Mouse (Mus musculus) adrenal gland, adult 8-10 months (tissue): ENCODE data around the gene Icmt. TPM values are rescaled to one million over a fixed set of nuclear protein-coding genes. Genes with fewer than 3 reads are reported as not detected.

Experiments
- DNase-seq: peaks from one replicate; pipeline ENCODE4 v3.0.0; 2022
- total RNA-seq, 4 experiments: library from RNA; stranded (reverse); gene quantifications; 2 replicates each; pipeline ENCODE4 v1.2.4; 2022

Gene Icmt
- total RNA-seq, 4 experiments from 2014 or later: 54.1 to 66.7 (median 59.6) TPM

DNA sequence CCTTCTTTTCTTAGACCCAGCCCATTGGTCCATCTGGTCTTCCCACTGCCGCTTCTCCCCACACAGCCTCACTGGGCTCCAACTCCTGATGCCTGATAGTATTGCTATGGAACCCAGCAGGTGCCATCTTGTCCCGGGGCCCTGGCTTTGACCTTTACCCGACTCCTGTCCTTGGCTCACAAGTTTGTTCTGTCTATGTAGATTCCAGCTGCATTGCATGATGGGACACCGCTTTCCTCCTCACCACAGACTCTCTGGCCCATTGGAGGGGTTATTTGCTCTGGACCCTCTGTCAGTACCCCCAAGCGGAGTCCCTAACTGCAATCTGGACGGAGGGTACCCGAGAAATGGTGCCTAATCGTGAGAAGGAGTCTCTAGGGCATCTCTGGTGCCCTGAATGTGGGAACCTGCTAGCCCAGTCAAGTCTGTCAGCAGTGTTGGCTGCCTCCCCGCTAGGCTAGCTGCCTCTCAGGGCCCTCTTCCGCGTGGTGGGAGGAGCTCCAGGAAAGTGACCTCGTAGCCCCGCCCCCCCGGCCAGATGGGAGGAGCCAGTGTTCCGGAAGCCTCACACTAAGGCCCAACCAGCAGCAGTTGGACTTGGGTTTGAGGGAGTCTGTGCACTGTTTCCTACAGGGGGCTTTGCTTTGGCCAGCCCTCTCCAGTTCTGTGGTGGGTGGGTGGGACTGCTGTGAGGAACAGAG is 43.7 kb downstream of the Icmt start:
- no peak for DNase-seq

DNA sequence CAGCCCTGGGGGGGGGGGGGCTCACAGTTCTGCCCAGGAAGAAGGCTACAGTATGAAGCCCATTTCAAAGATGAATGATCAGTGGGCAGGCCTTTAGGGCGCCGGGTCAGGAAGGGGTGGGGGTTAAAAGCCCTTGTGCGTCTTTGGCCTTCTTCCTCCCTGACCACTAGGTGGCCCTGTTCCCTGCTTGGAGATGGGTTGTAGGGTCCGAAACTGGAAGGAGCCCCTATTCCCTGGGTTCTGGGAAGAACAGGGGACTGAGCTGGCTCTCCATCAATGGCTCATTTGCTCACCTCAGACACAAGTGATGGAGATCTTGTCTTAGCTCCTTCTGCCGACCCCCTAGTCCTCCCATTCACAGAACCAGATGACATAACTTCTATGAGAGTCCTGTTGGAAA is 46.3 kb downstream of the Icmt start:
- no peak for DNase-seq

GRCm38 (mm10) chr4:152344651-152345050 is 47.6 kb downstream of the Icmt start:
- DNase-seq: no peak

DNA sequence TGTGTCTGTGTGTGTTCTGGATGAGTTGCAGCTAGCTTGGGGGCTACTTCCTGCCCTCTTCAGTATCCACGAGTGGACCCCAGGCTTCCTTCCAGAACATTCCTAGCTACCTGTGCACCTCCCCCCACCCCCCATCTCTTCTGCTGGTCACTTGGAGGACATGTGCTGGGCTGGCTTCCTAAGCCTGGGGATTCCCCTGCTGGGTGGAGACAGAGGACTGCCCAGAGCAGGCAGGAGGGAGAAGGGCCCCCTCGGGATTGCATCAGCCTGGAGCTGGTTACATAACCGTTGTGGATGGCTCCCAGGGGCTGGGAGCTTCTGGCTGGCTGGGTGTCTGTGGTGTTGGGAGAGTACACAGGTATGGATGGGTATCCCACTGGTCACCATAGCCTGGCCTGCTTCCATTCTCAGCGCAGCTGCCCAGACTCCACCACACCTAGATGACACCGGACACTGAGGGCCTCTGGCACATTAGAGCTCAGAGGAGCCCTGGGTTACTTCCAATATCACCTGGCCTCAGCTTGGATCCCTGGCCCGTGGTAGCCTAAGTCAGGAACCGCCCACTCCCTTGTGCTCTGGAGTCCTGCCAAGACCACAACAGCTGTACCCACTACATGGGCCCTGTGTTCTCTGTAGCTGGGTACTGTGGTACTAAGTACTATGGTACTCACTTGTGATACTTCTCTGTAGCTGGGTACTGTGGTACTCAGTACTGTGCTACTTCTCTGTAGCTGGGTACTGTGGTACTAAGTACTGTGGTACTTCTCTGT is 48.3 kb downstream of the Icmt start:
- DNase-seq: peak; percentile 58

DNA sequence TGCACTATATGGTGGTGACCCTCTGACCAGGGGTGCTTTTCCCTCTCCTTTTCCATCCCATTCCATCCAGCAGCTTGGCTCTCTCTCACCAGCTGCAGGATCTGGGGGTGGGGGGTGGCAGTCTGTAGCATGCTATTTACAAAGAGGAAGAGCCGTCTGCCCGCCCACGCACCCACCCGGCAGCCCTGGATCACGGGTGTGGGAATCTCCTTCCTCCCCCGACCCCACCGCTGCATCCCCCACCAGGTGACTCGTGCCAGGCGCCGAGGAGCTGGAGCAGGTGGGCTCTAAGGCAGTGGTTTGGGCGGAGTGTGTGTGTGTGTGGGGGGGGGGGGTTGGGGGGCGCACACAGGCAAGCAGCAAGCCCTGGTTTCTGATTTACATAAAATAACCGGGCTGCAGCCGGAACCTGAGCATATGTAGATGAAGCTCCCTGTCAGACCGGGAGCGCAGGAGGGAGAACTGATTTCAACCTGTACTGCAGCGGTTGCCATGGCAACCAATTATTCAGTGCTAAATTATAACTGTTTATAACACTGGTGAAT is 52.9 kb downstream of the Icmt start:
- no peak for DNase-seq

DNA sequence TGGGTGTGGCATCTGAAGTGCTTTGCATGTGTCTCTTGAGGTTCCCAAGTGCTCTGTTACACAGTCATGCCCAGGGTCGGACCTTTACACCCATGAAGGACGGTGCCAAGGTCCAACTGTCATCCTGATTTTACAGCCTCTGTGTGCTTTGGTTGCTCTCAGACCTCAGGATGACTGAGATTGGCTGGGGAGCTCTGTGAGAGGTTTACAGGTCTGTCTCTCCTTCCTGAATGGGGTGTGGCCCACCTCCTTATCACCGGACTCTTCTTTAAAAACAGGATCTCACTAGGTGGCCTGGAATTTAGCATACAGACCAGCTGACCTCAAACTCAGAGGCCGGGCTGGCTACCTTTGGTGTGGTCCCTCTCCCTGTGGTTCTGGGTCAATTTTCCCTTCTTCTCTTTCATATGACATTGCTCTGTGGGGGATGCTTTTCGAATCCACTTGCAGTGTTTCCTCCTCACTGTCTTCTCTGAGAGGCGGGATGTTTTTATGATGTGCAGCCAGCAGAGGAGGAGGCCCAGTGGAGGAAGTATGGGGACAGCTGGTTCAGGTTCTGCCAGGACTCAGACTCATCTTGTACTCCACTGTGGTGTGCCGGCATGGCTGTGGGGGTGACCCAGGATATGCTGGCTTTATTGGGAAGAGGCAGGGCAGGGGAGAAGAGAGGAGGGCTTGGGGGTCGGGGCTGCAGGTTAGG is 53.8 kb downstream of the Icmt start:
- no peak for DNase-seq

DNA sequence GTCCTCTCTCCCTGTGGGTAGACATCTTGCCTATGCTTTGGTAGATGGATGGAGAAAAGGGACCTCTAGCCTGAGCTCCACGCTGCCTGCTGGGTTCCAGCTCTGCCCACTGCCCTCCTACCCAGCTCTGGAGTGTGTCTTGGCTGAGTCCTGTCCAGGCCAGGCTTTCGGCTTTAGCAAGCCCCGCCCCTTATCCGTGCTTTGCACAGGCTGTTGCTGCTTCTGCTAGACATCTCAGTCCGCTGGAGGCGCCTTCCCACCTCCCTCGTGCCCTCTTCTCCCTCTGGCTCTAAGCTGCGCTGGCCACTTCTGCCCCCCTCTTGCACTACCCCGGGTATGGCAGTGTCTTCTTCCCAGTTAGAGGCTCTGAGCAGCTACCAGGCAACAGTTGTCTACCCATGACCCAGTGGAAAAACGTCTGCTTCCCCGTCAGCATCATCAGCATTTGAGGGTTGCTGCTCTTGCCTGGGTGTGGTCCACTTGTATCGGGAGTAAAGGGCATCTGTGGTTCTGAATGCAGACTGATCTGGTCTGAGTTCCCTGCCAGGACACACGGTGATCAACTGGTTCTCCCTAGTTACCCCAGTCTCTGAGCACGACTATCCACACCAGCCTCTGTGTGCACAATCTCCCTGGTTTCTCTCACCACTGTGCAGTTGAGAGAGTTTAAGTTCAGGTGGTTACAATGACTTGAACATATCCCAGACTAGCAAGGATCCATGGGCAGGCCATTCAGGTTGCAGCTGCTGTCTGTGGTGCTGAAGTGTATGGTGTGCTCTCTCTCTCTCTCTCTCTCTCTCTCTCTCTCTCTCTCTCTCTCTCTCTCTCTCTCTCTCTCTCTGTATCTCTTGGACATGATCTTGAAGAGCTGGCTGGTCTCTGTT is 54.6 kb downstream of the Icmt start:
- DNase-seq: no peak

DNA sequence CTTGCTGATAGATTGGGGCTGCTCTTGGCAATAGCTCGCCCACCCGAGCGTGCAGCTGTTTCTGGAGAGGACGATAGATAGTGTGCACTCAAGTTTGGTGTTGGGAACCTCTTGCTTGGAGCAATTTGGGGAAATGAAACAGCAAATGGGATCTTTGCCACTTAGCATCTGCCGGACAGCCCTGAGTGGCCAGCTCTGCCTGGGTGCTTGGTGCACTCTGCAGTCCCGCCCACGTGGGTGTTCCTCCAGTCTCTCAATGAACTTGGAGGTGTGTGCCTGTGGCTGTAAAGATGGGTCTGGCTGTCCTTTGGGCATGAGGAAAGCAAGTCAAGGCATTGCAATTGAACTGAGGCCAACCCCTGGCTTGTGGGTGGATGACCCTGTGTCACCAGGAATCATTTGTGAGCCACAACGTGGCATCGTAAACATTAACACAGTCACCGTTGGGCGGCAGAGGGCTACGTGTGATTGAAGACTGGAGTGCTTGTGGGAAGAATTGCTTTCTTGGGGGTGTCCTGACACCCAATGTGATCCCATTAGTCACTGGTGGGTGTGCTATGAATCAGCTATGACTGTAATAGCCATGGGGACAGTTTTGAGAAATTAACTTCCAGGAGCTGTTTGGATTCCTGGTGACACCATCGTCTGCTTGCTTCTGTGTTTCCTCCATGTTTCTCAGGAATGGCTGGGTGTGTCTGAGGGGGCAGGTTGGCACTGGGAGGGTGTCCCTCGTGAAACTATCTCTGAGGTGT is 57.0 kb downstream of the Icmt start:
- DNase-seq: no peak

GRCm38 (mm10) chr4:152355672-152356071 is 58.6 kb downstream of the Icmt start:
- no peak for DNase-seq

Other genes with a start within 250 kb of the Icmt start
- gene Plekhg5, start 224.7 kb upstream of the Icmt start, total RNA-seq: 10 to 100 TPM in 3 of 4 experiments, 1 to 10 TPM in 1; 8.7 to 19.5 (median 15.4) TPM
- 1 to 10 TPM in 3 of 4 experiments, under 1 TPM in 1; 0.73 to 2.0 (median 1.3) TPM for gene Tnfrsf25, start 181.3 kb upstream of the Icmt start, total RNA-seq
- 1 to 10 TPM; 2.1 to 6.0 (median 4.4) TPM for gene Espn, start 144.9 kb upstream of the Icmt start, total RNA-seq
- not detected for gene Hes2, start 138.4 kb upstream of the Icmt start, total RNA-seq
- 10 to 100 TPM; 49.5 to 53.2 (median 51.8) TPM for gene Acot7, start 119.1 kb upstream of the Icmt start, total RNA-seq
- gene Gpr153, start 23.0 kb upstream of the Icmt start, total RNA-seq: 1 to 10 TPM; 4.8 to 7.0 (median 5.4) TPM
- gene Hes3, start 5.6 kb upstream of the Icmt start, total RNA-seq: not detected
- 1 to 10 TPM in 2 of 4 experiments, under 1 TPM in 2; 0.23 to 2.2 (median 1.0) TPM for gene Rnf207, start 21.8 kb downstream of the Icmt start, total RNA-seq
- 100 to 1,000 TPM; 415 to 500 (median 453) TPM for gene Rpl22, start 28.5 kb downstream of the Icmt start, total RNA-seq
- gene Chd5, start 41.4 kb downstream of the Icmt start, total RNA-seq: 10 to 100 TPM in 2 of 4 experiments, 1 to 10 TPM in 2; 7.0 to 16.9 (median 12.3) TPM
- gene Nphp4, start 179.5 kb downstream of the Icmt start, total RNA-seq: 1 to 10 TPM; 2.8 to 6.3 (median 4.6) TPM
- 1 to 10 TPM; 4.7 to 8.9 (median 8.0) TPM for gene Kcnab2, start 180.6 kb downstream of the Icmt start, total RNA-seq